Mouse (Mus musculus) left cerebral cortex, adult 18-20 months (tissue): ENCODE results near the gene Myf6. TPM values are rescaled to one million over a fixed set of nuclear protein-coding genes. Genes with fewer than 3 reads are reported as not detected.

Experiments
- microRNA-seq, 2 experiments: library from miRNA; unstranded; fragments of <30 nt; microRNA quantifications; one replicate each; pipeline ENCODE4 v1.2.0; 2021
- total RNA-seq, 2 experiments: library from RNA; stranded (reverse); gene quantifications; 2 replicates each; pipeline ENCODE4 v1.2.3; 2021

Myf6 gene
- total RNA-seq, 2 experiments from 2014 or later, result not detected

Small RNA genes within 50 kb of the gene (microRNA-seq; reads per million reads assigned to microRNA genes)
- gene Gm44403, result 0 reads per million in 2 experiments

Other genes starting within 250 kb of the Myf6 start
- gene Lin7a, start 223.1 kb downstream of the Myf6 start, total RNA-seq, result 10 to 100 TPM; 56.0 to 57.7 TPM
- gene Myf5, start 8.6 kb downstream of the Myf6 start, total RNA-seq, result not detected
- gene Ptprq, start 225.3 kb upstream of the Myf6 start, total RNA-seq, result under 1 TPM; 0.07 to 0.12 TPM